Mouse (Mus musculus) c-Kit-positive CD71-negative TER-119-negative erythroid progenitor cells, embryonic 14.5 days (primary cell): ENCODE results near the gene Pygb.

Experiments
- DNase-seq: peaks from one replicate; pipeline ENCODE4 v3.0.0-alpha.2; 2013; ENCODE audit warnings: low read depth

Gene Pygb

DNA sequence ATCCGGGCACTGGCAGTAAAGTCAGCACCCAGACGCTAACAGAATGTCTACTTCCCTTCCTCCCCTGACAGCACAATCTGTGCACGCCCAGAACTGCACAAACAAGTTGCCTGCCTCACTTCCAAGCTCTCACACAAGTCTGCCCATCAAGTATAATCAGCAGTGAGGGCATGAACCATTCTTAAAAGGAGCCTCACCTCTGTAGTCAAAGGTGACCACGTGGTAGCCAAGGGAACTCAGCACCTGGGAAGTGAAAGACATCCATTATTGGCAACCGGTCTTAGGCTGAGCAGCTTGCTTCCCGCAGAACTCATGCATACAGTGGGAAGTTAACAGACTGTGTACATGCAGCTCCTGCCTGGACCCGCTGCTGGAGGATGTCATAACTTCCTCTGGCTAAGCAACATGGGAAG lies 55.5 kb downstream of the Pygb start:
- DNase-seq = no peak

GRCm38 (mm10) chr2:150844798-150845197 lies 58.3 kb downstream of the Pygb start:
- no peak for DNase-seq

DNA sequence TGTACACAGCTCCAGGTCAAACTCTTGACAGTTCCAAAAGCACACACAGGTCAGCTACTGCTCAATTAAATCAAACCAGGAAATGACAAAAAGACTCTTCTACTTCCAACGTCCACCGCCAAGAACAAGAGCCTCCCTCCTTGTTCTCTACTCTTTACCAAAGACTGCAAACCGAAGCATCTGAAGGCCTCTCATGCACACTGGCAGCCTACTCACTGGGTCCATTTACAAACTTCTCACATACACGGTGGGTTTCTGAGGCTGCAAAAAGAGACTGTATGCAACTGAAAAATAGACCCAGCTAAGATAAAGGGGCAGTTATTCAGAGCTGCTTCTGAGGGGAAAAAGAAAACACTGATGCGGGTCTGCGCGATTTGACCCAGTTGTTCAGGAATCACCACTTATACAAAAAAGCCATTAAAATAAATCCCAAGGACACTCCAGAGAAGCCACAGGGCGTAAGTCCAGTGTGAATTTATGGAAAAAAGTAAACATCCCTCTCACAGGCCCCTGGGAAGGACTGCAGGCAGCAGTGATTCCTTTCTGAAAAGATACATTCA lies 61.0 kb downstream of the Pygb start:
- DNase-seq = no peak

- no peak for DNase-seq
Measured at GRCm38 (mm10) chr2:150851251-150851650, 64.7 kb downstream of the Pygb start.

- DNase-seq = no peak
Measured at GRCm38 (mm10) chr2:150855186-150855585, 68.7 kb downstream of the Pygb start.

- DNase-seq = no peak
Measured at GRCm38 (mm10) chr2:150858724-150859487, 72.4 kb downstream of the Pygb start.

DNA sequence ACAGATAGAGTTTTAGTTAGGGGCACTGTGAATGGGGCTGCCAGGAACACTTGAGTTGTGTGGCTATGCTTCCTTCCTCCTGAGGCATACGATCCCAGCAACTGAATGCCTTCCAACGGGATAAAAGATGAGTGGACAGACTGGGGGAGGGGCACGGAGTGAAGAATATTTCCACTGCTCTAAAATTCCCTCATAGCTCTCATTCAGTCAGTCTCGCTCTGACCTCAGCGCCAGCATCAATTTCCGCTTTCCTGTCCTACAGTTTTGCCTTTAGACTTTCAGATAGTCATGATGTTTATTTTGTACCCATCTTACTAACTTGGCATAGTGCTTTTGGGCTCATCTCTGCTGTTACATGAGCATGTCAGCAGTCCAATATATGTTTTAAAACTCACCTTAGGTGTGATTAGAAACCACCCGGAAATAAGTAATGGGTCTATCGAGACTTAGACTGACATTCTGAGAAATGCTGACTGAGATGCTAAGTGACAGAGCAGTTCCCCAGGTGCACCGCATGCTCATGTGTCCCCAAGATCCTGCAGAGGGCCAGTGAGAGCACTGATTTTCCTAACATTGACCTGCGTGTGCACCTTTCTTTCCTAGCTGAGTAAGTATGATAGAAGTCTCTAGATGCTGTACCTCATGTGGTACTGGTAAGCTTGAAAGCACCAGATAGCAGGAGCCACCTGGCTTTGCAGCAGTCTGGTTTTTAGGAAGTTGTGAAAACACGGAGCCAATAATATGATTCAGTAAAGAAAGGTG lies 73.4 kb downstream of the Pygb start:
- DNase-seq = no peak

GRCm38 (mm10) chr2:150861128-150861527 lies 74.6 kb downstream of the Pygb start:
- no peak for DNase-seq

DNA sequence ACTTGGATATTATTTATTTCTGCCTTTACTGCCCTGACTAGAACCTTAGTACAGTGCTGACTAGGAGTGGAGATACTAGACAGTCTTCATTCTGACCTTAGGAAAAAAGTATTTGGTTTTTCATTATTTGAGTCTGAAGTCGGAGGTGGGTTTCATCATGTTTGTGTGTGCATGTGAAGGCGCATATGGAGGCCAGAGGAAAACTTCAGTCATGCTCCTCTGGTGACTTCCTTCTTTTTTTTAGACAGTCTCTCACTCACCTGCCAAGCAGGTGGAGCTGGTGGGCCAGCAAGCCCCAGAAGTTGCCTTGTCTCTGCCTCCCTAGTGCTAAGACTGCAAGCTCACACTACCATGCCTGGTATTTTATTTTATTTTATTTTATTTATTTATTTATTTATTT lies 80.5 kb downstream of the Pygb start:
- DNase-seq = no peak

DNA sequence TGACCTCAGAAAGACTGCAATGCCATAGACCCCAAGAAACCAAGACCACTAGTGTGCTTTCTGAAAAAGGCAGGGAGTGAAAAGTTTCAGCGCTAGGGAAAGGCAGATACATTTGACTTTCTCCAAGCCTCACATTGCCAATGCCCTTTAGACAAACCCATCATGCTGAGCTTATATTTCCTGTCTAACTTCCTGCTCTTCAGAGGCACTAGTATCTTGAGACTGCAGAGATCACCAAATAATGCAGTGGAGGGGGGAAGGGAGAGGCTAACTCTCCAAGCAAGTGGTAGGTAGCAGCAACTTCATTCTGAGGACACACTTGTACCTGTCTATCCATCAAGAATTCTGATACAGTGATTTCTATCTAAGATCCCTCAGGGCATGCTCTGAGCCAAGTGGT lies 82.9 kb downstream of the Pygb start:
- no peak for DNase-seq

- no peak for DNase-seq
Measured at GRCm38 (mm10) chr2:150874508-150874907, 88.0 kb downstream of the Pygb start.

GRCm38 (mm10) chr2:150875226-150875625 lies 88.7 kb downstream of the Pygb start:
- no peak for DNase-seq

DNA sequence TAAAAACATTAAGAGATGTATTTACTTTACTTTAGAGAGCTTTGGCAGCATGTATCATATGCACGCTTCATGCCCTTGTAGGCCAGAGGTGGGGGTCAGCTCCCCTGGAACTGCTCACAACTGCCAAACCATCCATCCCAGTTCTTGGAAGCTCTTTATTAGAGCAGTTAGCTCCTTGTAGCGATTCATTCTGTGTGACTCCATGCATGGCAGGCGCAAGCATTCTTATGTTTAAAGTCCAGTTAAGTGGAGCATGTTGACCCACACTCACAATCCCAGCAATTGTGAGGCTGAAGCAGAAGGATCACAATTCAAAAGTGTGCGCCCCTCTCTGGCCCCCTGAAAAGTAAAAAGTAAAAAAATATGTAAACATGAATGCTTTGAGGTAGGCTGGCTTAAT lies 91.0 kb downstream of the Pygb start:
- no peak for DNase-seq
